Mouse (Mus musculus) monocyte, adult 5-6 weeks (primary cell): Measurements from ENCODE around the gene Efna5. TPM values are rescaled to one million over a fixed set of nuclear protein-coding genes. Genes with fewer than 3 reads are reported as not detected.

Experiments
- ATAC-seq: fragments of 153-309, 156-312 bp; replicated peaks from 2 replicates; pipeline ENCODE4 v1.8.0; 2017; ENCODE audit warnings: mild to moderate bottlenecking; ENCODE audit not compliant: low TSS enrichment, insufficient number of reproducible peaks, severe bottlenecking, poor library complexity, low FRiP score
- total RNA-seq: library from RNA; stranded (forward); fragments of 200-1000, 200-491, 200-594 nt; gene quantifications from 3 replicates; pipeline ENCODE4 v1.2.3, GENCODE M21; 2017

Efna5 gene
- total RNA-seq, 1 experiment from 2014 or later, result not detected

- ATAC-seq, result no peak
Measured at GRCm38 (mm10) chr17:62681726-62682125, 199.4 kb downstream of the Efna5 start.

- ATAC-seq, result no peak
Measured at GRCm38 (mm10) chr17:62680737-62681136, 200.4 kb downstream of the Efna5 start.

- no peak for ATAC-seq
Measured at GRCm38 (mm10) chr17:62676832-62677231, 204.3 kb downstream of the Efna5 start.

- ATAC-seq, result no peak
Measured at GRCm38 (mm10) chr17:62676409-62676808, 204.7 kb downstream of the Efna5 start.

GRCm38 (mm10) chr17:62675811-62676255 is 205.3 kb downstream of the Efna5 start:
- no peak for ATAC-seq

- no peak for ATAC-seq
Measured at GRCm38 (mm10) chr17:62672068-62672467, 209.0 kb downstream of the Efna5 start.

- ATAC-seq, result no peak
Measured at GRCm38 (mm10) chr17:62666761-62667160, 214.4 kb downstream of the Efna5 start.

- no peak for ATAC-seq
Measured at GRCm38 (mm10) chr17:62665823-62666222, 215.3 kb downstream of the Efna5 start.

- ATAC-seq, result no peak
Measured at GRCm38 (mm10) chr17:62664709-62665108, 216.4 kb downstream of the Efna5 start.

GRCm38 (mm10) chr17:62661801-62662200 is 219.3 kb downstream of the Efna5 start:
- no peak for ATAC-seq

- ATAC-seq, result no peak
Measured at GRCm38 (mm10) chr17:62659501-62660175, 221.5 kb downstream of the Efna5 start.

GRCm38 (mm10) chr17:62657832-62658630 is 223.1 kb downstream of the Efna5 start:
- ATAC-seq, result no peak

GRCm38 (mm10) chr17:62657051-62657450 is 224.1 kb downstream of the Efna5 start:
- ATAC-seq, result no peak

- no peak for ATAC-seq
Measured at GRCm38 (mm10) chr17:62656591-62656990, 224.5 kb downstream of the Efna5 start.

GRCm38 (mm10) chr17:62655819-62656355 is 225.2 kb downstream of the Efna5 start:
- ATAC-seq, result no peak

GRCm38 (mm10) chr17:62652451-62652850 is 228.7 kb downstream of the Efna5 start:
- ATAC-seq, result no peak

- ATAC-seq, result no peak
Measured at GRCm38 (mm10) chr17:62651696-62652095, 229.4 kb downstream of the Efna5 start.

- ATAC-seq, result 0 out of 2 replicates have a peak, but pooled peaks have one; percentile 18
Measured at GRCm38 (mm10) chr17:62649293-62649950, 231.7 kb downstream of the Efna5 start.

GRCm38 (mm10) chr17:62646836-62647235 is 234.3 kb downstream of the Efna5 start:
- ATAC-seq, result 0 out of 2 replicates have a peak, but pooled peaks have one; percentile 19
